Mouse (Mus musculus): Measurements from ENCODE around the gene Ift88.

DNA sequence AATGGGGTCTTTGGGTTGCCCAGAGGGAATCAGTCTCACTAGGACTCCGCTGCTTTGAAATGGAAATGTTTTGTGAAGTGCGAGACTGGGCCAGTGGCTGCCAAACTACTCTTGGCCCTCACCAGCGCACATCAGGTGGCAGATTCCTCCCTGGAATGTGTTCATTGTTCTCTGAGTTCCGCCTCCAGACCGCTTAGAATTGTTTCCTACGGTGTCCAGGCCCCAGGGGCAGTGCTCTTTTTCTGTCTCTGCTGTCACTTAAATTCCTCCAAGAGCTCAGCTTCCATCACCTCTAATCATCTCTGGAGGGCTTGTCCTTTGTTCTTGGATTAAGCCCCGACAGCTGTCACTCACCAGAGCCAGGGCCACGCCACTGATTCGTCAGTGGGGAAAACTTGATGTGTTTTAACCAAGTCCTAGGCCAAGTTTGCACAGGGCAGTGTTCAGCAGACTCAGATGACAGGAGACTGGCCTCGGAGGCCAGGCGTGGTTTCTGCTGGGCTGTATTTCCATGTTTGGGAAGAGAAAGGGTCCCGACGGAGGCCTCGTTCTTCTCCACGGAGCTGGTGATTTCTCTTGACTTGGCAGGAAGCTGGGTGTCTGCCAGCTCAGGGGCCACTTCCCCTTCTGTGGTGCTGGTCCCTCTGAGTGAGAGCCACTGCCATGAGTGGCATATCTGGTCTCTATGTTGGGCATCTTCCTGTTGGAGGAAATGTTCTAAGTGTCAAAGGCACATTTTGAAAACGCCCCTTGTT is 113.6 kb downstream of the Ift88 start:
- TF ChIP-seq MAX (IDR thresholded peaks at IDR 0.05; ENCODE audit: low read length), result no peak
- TF ChIP-seq CTCF (conservative IDR thresholded peaks at IDR 0.05 in 1 of 2, IDR thresholded peaks at IDR 0.05 in 1 of 2; ENCODE audit: low read depth in 2 of 2, low read length in 2 of 2), result no peak
- no peak for TF ChIP-seq POLR2A (IDR thresholded peaks at IDR 0.05; ENCODE audit: low read depth, low read length)
- no peak for TF ChIP-seq USF2 (conservative IDR thresholded peaks at IDR 0.05; ENCODE audit: low read depth, low read length)
- TF ChIP-seq MEF2A (IDR thresholded peaks at IDR 0.05; ENCODE audit: borderline replicate concordance, low read depth, low read length), result no peak
